Mouse (Mus musculus) ES-E14 (cell line): ENCODE data around the gene Olfr1178.

ENCODE experiments used
- CHD2 ChIP-seq: IDR thresholded peaks from 2 replicates; pipeline ENCODE4 v1.6.1; 2014; ENCODE audit warnings: mild to moderate bottlenecking, low read depth, low read length, inconsistent platforms
- HCFC1 ChIP-seq: IDR thresholded peaks from 2 replicates; pipeline ENCODE4 v1.6.1; 2012; ENCODE audit warnings: low read length, inconsistent platforms, borderline replicate concordance; ENCODE audit not compliant: insufficient read depth
- MAFK ChIP-seq: IDR thresholded peaks from 2 replicates; pipeline ENCODE4 v1.6.1; 2014; ENCODE audit warnings: mild to moderate bottlenecking, low read depth, low read length, inconsistent platforms; ENCODE audit not compliant: insufficient read depth
- ZC3H11A ChIP-seq: IDR thresholded peaks from 2 replicates; pipeline ENCODE4 v1.6.1; 2012; ENCODE audit warnings: low read depth, mild to moderate bottlenecking, inconsistent platforms, low read length, borderline replicate concordance
- ZNF384 ChIP-seq: IDR thresholded peaks from 2 replicates; pipeline ENCODE4 v1.6.1; 2012; ENCODE audit warnings: low read depth, low read length, inconsistent platforms

- TF ChIP-seq ZC3H11A (no peak), MAFK (no peak), HCFC1 (no peak), CHD2 (no peak), ZNF384 (no peak)
Observed at GRCm38 (mm10) chr2:88419051-88419450, 32.2 kb downstream of the Olfr1178 start, which contains the start of gene Olfr1180.
